Mouse (Mus musculus): Measurements from ENCODE around the gene Slit2.

DNA sequence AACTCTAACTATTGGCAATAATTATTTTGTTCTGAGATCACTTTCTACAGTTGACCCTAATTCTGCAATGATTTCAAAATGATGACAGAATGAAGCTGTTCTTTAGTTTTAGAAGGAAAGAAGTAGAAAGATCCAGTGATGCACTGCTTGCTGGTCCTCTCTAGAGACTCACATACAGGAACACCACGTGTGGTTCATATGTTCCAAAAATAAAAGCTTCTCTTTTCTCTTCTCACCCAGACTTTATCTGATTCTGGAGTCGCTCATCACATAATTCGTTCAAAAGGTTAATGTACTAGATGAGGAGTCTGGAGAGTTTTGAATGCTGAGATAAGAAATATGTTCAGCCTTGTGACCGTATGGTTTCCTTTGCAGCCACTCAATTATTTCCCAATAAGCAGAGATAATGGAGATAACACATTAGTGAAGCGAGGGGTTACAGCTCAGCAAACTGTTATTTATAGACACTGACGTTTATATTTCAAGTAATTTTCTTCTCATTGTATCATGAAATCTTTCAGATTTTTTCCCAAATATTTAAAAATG, 332.2 kb downstream of the Slit2 start:
- no peak for TF ChIP-seq CTCF (IDR thresholded peaks at IDR 0.05; ENCODE audit: low read depth, low read length)
- no peak for TF ChIP-seq POLR2A (IDR thresholded peaks at IDR 0.05; ENCODE audit: extremely low read depth, insufficient read depth, low read length)
